10 mouse cellular contexts compared by ENCODE assay signal in genomic region chr19:32346624-32347341, GRCm38 (mm10). TPM values are rescaled to one million over a fixed set of nuclear protein-coding genes. Genes with fewer than 3 reads are reported as not detected.
DNase-seq lines count a peak whose midpoint lies in the region; ATAC-seq and TF ChIP-seq lines count a peak whose summit lies in the region.
"Had no signal": no experiment of that assay in that cellular context is flagged by ENCODE, and none has a peak within 500 bp of the region (broad histone marks: within the 10 kb centered on the region; RNA-seq: fewer than 3 reads in every experiment).

No protein-coding gene starts in this region.

- intact Hi-C loops in heart, postnatal 14 days (cut with DNase I), result loop anchor here (2.0 kb wide), 1 partner anchor 40 kb away; no protein-coding TSS in a partner anchor

- H3K4me1 ChIP-seq in lung, embryonic 16.5 days (replicated peaks; ENCODE audit: control insufficient read depth, insufficient read depth, low read length), result peaks cover 66% of the 10 kb centered on the region
- H3K4me1 ChIP-seq in lung, adult 2 months (ENCODE audit: control insufficient read depth, insufficient read depth, low read length), result peaks cover 7% of the 10 kb centered on the region
- H3K4me1 ChIP-seq in limb, embryonic 12.5 days (replicated peaks), result peaks cover 52% of the 10 kb centered on the region
- H3K4me1 ChIP-seq in stomach, embryonic 16.5 days (ENCODE audit: control insufficient read depth, insufficient read depth, low read length), result peaks cover 46% of the 10 kb centered on the region

- DNase-seq in heart, adult 8-10 months (ENCODE audit: low spot score), result peak; percentile 31
- DNase-seq in heart, postnatal 14 days, result no peak
- no peak for DNase-seq in lung, adult 2 months
- DNase-seq in layer of hippocampus, adult 9-10 months (ENCODE audit: low spot score), result no peak
- DNase-seq in layer of hippocampus, postnatal 36 days, result no peak
- DNase-seq: right cerebral cortex, adult 18-20 months had no signal

- no peak overlapping the region for H3K9ac ChIP-seq in lung, embryonic 16.5 days (ENCODE audit: low read length)
- no peak overlapping the region for H3K9ac ChIP-seq in limb, embryonic 12.5 days (replicated peaks)
- H3K9ac ChIP-seq in stomach, embryonic 16.5 days (ENCODE audit: low read length), result no peak overlapping the region

- H3K9me3 ChIP-seq in lung, embryonic 16.5 days (ENCODE audit: control insufficient read depth, low read length), result no peaks in the 10 kb centered on the region
- no peaks in the 10 kb centered on the region for H3K9me3 ChIP-seq in limb, embryonic 12.5 days
- H3K9me3 ChIP-seq in stomach, embryonic 16.5 days (replicated peaks; ENCODE audit: control insufficient read depth, low read length), result no peaks in the 10 kb centered on the region

- H3K4me3 ChIP-seq in lung, embryonic 16.5 days (ENCODE audit: low read length), result no peak overlapping the region
- no peak overlapping the region for H3K4me3 ChIP-seq in lung, adult 2 months (replicated peaks; ENCODE audit: extremely low read depth, low read depth, low read length)
- no peak overlapping the region for H3K4me3 ChIP-seq in limb, embryonic 12.5 days (replicated peaks)
- H3K4me3 ChIP-seq in stomach, embryonic 16.5 days (replicated peaks; ENCODE audit: low read length), result no peak overlapping the region

- H3K27ac ChIP-seq in lung, embryonic 16.5 days (ENCODE audit: low read length), result peak overlapping the region; percentile 88
- H3K27ac ChIP-seq in limb, embryonic 12.5 days, result peak overlapping the region; percentile 82
- H3K27ac ChIP-seq in stomach, embryonic 16.5 days (ENCODE audit: low read length), result peak overlapping the region; percentile 78

- no peaks in the 10 kb centered on the region for H3K27me3 ChIP-seq in lung, embryonic 16.5 days (ENCODE audit: control insufficient read depth, insufficient read depth, low read depth, low read length)
- no peaks in the 10 kb centered on the region; the same call in 1 of the 2 replicates for H3K27me3 ChIP-seq in limb, embryonic 12.5 days
- no peaks in the 10 kb centered on the region for H3K27me3 ChIP-seq in stomach, embryonic 16.5 days (ENCODE audit: control insufficient read depth, insufficient read depth, low read length)

- ATAC-seq in lung, embryonic 16.5 days (ENCODE audit: low read depth), result peak; percentile 26; the same call in 1 of the 2 replicates
- ATAC-seq in limb, embryonic 12.5 days (ENCODE audit: insufficient number of reproducible peaks, insufficient read depth, low FRiP score, low TSS enrichment, low read depth), result no peak
- peak; percentile 35; the same call in 1 of the 2 replicates for ATAC-seq in stomach, embryonic 16.5 days (ENCODE audit: insufficient read depth, low FRiP score)
- ATAC-seq: inflammation-experienced regulatory T-cells, adult 6 months had no signal

- H3K4me2 ChIP-seq in lung, embryonic 16.5 days (ENCODE audit: low read depth, low read length), result no peak overlapping the region
- H3K4me2 ChIP-seq in limb, embryonic 12.5 days, result no peak overlapping the region
- peak overlapping the region; percentile 35 for H3K4me2 ChIP-seq in stomach, embryonic 16.5 days (ENCODE audit: low read depth, low read length)

- no peaks in the 10 kb centered on the region for H3K36me3 ChIP-seq in lung, embryonic 16.5 days (ENCODE audit: control insufficient read depth, insufficient read depth, low read length)
- H3K36me3 ChIP-seq in limb, embryonic 12.5 days, result no peaks in the 10 kb centered on the region
- H3K36me3 ChIP-seq in stomach, embryonic 16.5 days (ENCODE audit: control insufficient read depth, insufficient read depth, low read length), result peaks cover 3% of the 10 kb centered on the region; the same call in 1 of the 2 replicates

- no peak for TF ChIP-seq CTCF in lung, adult 2 months (IDR thresholded peaks at IDR 0.05; ENCODE audit: insufficient read depth, low read length)

- WGBS in lung, embryonic 16.5 days, result 52% methylated on average over 9 of the region's 9 CpGs
- 69% methylated on average over 9 of the region's 9 CpGs for WGBS in lung, adult 2 months
- 89% methylated on average over 9 of the region's 9 CpGs for WGBS in limb, embryonic 12.5 days
- 53% methylated on average over 9 of the region's 9 CpGs for WGBS in stomach, embryonic 16.5 days

- TF ChIP-seq POLR2A in lung, adult 2 months (IDR thresholded peaks at IDR 0.05; ENCODE audit: borderline replicate concordance, extremely low read depth, low read depth, low read length), result no peak

RNA-seq across cellular contexts. Expression of gene Sgms1, which starts 42.7 kb away (rescaled TPM):
- total RNA-seq in heart, adult 8-10 months (2022), result 10 to 100 TPM; 48.4 to 62.8 (median 50.8) TPM
- 10 to 100 TPM; 75.1 to 77.5 TPM for total RNA-seq in heart, postnatal 14 days (2021)
- 63.3 and 68.5 TPM in 2 replicates for polyA plus RNA-seq in lung, embryonic 16.5 days (2015; fragmentation: Nextera tagmentation; extraction: Ambion mirVana)
- polyA plus RNA-seq in lung, adult 2 months (2012; rRNA removed), result 44.2 and 53.7 TPM in 2 replicates
- polyA plus RNA-seq in limb, embryonic 12.5 days (2016; fragmentation: Nextera tagmentation; extraction: Ambion mirVana), result 21.6 and 23.0 TPM in 2 replicates
- polyA plus RNA-seq in stomach, embryonic 16.5 days (2015; fragmentation: Nextera tagmentation; extraction: Ambion mirVana), result 43.0 and 44.8 TPM in 2 replicates
- 10 to 100 TPM; 53.6 to 64.1 TPM for total RNA-seq in layer of hippocampus, postnatal 36 days (2021)
